Mouse (Mus musculus) gastrocnemius, adult 2 months (tissue): ENCODE measurements around the gene Chil1. TPM values are rescaled to one million over a fixed set of nuclear protein-coding genes. Genes with fewer than 3 reads are reported as not detected.

Experiments
- DNase-seq: peaks from one replicate; pipeline ENCODE4 v3.0.0; 2022
- H3K27ac ChIP-seq: fragments of 200-600 bp; 2 replicates; pipeline ENCODE4 v1.8.1; 2022; ENCODE audit warnings: mild to moderate bottlenecking
- H3K4me3 ChIP-seq: fragments of 200-600 bp; 2 replicates; pipeline ENCODE4 v1.8.1; 2022; ENCODE audit warnings: mild to moderate bottlenecking, moderate library complexity
- CTCF ChIP-seq: fragments of 200-600 bp; IDR thresholded peaks from 2 replicates; pipeline ENCODE4 v1.8.1; 2022; ENCODE audit warnings: antibody characterized with exemption, mild to moderate bottlenecking, moderate library complexity
- intact Hi-C: fragments of 180-260 bp; cut with DNase I; formaldehyde crosslinking; loops from one replicate; pipeline ENCODE4 v1.15.1; 2025
- total RNA-seq, 2 experiments: library from RNA; stranded (reverse); gene quantifications; 2 replicates each; pipeline ENCODE4 v1.2.3; 2021

Chil1 gene
- total RNA-seq, 2 experiments from 2014 or later, result 1.8 to 6.9 TPM

DNA sequence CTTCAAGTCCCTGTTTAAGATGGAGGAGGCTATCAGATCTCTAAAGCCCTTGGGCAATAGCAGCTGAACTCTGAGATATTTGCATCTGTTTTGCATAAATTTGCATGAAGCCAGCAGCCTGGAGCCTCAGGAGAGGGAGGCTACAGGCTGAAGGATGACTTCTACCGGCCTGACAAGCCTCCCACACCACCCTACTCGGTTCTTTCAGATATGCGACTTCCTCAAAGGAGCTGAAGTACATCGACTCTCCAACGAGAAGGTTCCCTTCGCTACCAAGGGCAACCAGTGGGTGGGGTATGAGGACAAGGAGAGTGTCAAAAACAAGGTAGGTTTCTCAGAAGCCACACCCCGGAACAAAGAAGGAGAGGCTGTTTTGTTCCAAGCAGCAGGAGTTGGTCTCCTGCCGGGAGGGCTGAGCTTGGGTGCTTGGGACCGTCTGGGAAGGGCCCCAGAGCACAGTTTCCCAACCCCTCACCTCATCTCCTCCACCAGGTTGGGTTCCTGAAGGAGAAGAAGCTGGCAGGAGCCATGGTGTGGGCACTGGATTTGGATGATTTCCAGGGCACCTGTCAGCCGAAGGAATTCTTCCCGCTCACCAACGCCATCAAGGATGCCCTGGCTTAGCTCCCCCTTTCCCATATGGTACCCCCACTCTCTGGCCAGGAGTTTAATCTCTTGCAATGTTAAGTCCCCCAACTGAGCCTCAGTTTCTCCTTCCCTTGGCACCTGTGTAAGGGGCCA is 7.2 kb downstream of the Chil1 start:
- DNase-seq, result no peak
- Histone ChIP-seq H3K4me3 (no peak overlapping the region), H3K27ac (peak overlapping the region; percentile 24; the same call in 1 of the 2 replicates)
- TF ChIP-seq CTCF, result no peak
- intact Hi-C loops, result no loop called here

DNA sequence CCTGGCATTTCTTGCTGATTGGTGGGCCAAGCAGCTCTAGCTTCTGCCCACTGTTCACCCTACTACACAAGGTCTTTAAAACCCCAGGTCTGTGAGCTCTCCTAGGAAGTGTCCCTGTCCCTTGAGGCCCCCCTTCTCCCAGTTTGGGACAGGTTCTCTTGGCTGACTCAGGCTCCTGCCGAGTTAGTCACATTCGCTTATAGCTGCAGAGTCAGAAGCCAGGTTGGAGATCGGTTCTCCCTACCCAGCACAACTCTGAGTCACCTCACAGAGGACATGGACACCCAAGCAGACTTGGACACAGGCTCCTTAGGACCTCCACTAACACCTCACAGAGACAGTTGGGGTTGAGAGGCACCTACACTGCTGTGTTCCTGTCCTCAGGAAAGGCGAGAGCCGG is 9.2 kb downstream of the Chil1 start:
- peak; percentile 67 for DNase-seq
- no peak overlapping the region for H3K4me3 ChIP-seq
- intact Hi-C loops, result no loop called here

DNA sequence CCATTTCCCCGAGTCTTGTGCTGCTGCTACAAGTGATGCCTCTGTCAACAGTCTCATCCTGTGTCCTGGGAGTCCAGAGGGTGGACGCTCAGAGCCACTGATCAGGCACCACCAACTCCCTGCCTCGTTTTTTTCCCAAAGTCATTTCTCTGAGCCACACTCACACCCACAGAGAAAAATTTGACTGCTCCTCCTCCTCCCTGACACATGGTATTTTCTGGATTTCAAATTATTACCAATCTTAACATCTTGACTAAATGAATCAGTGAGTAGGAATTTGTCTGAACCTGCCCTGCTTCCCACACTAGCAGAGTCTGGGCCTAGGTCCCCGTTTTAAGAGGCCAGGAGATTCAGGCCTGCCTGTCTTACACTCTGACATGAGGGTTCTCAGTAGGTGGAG is 10.0 kb downstream of the Chil1 start:
- no peak overlapping the region for H3K4me3 ChIP-seq
- intact Hi-C loops, result no loop called here
- DNase-seq, result no peak
- H3K27ac ChIP-seq, result peak overlapping the region; percentile 93
- no peak for TF ChIP-seq CTCF

More for the DNA sequence above, 9.2 kb downstream of the Chil1 start:
- no peak for TF ChIP-seq CTCF
- H3K27ac ChIP-seq, result peak overlapping the region; percentile 93

DNA sequence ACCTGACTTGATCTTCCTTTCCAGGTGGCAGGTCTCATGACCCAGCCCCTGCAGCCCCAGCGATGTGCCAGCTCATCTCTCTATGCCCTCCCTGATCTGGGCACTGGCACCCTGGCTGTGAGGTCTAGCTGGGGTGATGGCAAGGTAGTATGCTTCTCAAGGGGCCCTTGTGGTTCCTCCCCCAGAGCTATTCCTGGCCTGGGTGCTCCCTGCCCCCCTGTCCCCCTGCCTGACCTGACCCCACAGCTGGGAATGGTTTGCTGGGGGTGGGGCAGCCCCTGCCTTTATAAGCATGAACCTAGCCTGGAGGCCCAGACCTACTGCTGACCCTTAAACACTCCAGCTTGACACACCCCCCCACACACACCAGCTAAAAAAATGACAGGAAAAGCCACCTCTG is 11.2 kb downstream of the Chil1 start, which contains the start of gene Mybph:
Gene Mybph (plus strand): TSS at position 323 of the 400 bp plus-strand sequence.
- intact Hi-C loops, result no loop called here
- peak within 1 kb of the TSS; percentile 74 for H3K4me3 ChIP-seq
- DNase-seq, result peak; percentile 84
- TF ChIP-seq CTCF, result no peak
- peak within 1 kb of the TSS; percentile 93 for H3K27ac ChIP-seq

DNA sequence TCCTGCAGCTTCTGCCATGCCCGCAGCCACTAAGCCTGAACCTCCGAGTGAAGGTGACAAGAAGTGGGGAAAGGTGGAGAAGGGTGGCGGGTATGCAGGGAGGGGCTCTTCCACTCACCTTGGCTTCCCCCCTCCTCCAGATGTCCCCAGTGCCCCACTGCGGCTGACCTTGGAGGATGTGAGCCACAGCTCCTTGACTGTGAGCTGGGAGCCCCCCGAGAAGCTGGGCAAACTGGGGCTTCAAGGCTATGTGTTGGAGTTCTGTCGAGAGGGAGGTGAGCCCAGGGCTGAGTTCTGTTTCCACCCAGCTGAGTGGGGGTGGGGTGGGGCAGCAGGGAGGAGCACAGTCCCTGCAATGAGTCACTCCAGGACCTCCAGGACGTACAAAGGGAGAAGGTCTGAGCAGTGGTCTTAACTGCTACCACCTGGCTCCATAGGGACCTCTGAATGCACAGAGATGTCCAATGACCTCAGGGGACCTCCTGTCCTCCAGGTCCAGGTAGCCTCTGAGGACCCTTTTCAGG is 11.8 kb downstream of the Chil1 start:
- no peak for TF ChIP-seq CTCF
- Histone ChIP-seq H3K27ac (peak overlapping the region; percentile 93), H3K4me3 (peak overlapping the region; percentile 74)
- DNase-seq, result peak; percentile 62
- intact Hi-C loops, result no loop called here

DNA sequence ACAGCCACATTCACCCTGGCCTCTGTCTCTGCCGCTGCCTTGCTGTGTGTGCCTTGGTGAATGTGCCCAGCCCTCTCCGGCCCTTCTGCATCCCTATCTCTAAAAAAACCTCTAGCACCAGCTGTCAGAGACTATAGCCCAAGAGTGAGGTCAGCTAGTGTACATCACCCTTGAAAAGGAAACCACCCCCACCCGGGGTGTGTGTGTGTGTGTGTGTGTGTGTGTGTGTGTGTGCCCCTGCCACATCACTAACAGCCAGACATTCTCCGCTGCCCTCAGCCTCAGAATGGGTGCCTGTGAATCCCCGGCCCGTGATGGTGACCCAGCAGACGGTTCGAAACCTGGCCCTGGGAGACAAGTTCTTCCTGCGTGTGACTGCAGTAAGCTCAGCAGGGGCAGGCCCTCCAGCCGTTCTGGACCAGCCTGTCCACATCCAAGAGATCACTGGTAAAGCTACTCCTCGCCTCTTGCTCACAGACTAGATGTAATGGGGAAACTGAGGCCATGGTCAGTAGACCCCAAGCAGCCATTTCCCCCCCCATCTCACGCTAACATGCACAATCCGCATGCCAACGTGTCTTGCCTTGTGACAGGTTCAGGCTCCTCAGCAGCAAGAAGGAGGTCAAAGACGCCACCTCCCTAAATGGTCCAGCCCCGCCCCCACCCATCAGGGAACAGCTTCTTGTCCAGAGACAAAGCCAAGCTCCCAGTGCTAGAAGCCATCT is 12.5 kb downstream of the Chil1 start:
- intact Hi-C loops, result no loop called here
- peak overlapping the region; percentile 74 for H3K4me3 ChIP-seq
- DNase-seq, result peak; percentile 49
- no peak for TF ChIP-seq CTCF
- peak overlapping the region; percentile 93 for H3K27ac ChIP-seq

DNA sequence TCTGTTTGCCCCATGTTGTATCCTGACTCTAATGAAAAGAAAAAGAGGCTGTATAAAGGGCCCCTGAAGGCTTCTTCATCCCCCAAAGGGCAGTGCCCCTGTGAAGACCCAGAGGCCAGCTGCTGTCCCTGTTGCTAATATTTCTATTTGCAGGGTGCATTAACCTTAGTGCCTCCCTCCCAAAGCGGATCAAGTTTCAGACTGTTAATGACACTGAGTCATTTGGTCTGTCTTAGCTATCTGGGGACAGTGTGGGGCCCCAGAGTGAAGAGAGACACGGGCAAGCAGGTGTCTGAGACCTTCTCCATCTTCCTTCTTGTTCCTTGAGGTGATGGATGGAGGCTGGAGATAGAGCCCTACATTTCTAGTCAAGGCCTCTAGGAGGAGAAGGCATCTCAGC is 13.1 kb downstream of the Chil1 start:
- peak; percentile 52 for DNase-seq
- TF ChIP-seq CTCF, result no peak
- peak overlapping the region; percentile 74 for H3K4me3 ChIP-seq
- intact Hi-C loops, result no loop called here
- peak overlapping the region; percentile 93 for H3K27ac ChIP-seq

DNA sequence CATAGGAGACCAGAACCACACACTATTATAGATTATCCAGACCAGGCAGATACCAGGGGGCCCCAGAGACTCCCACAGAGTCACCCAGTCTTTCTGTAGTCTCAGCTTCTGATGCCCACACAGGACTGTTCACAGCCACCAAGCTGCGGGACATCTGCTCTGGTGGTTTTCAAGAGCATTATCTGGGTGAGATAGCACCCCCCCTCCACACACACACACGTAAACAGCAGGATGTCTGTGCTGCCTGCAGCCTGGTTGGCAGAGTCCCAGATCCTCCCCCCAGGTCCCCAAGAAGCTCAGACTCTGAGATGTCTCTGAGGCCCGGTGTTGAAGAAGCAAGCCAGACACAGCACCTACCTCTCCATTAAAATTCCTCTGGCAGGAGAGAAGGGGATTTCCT is 13.6 kb downstream of the Chil1 start:
- Histone ChIP-seq H3K27ac (peak overlapping the region; percentile 93), H3K4me3 (peak overlapping the region; percentile 74)
- intact Hi-C loops, result no loop called here
- TF ChIP-seq CTCF, result no peak
- peak; percentile 79 for DNase-seq

DNA sequence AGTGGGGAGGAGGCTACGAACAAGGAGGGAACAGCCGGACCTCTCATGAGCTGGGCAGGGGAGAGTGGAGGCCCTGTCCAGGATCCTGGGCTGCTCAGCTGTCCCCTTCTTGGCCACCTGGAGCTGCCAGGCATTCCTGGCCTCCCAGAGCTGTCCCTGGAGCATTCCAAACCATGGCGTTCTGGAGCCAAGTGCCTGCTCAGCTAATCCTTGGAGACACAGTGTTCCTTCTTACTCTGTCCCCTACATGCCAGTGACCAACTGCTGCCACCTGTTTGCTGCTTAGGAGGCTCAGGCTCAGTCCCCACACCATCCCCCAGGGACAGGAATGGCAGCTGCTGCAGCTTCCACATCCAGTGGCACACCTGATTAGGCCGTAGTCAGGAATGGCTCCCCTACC is 14.0 kb downstream of the Chil1 start:
- peak overlapping the region; percentile 74 for H3K4me3 ChIP-seq

DNA sequence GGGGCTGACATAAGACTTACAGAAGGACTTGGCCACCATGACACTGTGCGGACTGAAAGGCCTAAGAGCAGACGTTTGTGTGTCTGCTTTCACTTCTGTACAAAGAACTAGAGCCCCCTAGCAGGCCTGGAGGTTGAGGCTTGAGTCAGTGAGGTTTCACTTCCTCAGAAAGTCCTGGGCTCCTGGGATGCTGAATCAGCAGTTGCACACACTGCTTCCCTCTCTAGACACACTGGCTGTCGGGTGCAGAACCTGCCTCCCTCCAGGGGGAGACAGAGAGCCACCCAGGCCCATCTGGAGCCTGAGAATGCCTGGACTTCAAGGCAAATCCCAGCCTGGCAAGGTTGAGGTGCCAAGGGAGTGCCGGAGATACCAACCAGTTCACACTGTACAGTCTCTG is 14.4 kb downstream of the Chil1 start:
- peak overlapping the region; percentile 74 for H3K4me3 ChIP-seq
- intact Hi-C loops, result loop anchor here (1.0 to 2.0 kb wide), 3 partner anchors 48 to 134 kb away; no protein-coding TSS in a partner anchor
- peak overlapping the region; percentile 93 for H3K27ac ChIP-seq
- peak; percentile 94 for TF ChIP-seq CTCF
- peak; percentile 88 for DNase-seq

More for the DNA sequence above, 14.0 kb downstream of the Chil1 start:
- TF ChIP-seq CTCF, result no peak
- intact Hi-C loops, result loop anchor here (1.0 to 2.0 kb wide), 3 partner anchors 49 to 135 kb away; no protein-coding TSS in a partner anchor
- H3K27ac ChIP-seq, result peak overlapping the region; percentile 93
- peak; percentile 91 for DNase-seq

DNA sequence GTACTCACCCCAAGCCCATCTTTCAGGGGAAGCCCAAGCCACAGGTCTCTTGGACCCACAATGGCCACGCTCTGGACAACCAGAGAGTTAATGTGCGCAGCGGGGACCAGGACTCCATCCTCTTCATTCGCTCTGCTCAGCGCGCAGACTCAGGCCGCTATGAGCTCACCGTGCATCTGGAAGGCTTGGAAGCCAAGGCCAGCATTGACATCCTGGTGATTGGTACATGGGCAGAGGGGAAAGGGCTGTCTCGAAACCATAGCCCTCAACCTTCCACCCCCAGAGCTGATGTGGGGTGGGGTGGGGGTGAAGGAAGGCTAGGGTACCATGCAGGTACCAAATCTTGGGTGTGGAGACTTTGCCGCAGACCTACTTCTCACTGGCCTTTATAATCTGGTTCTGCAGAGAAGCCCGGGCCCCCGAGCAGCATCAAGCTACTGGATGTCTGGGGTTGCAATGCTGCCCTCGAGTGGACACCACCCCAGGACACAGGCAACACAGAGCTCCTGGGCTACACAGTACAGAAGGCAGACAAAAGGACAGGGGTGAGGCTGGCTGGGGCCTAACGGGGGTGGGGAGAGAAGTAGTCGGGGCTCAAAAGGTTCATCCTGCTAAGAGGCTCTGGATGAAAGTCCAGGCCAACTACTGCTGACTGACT is 15.5 kb downstream of the Chil1 start:
- intact Hi-C loops, result loop anchor here (2.0 kb wide), 2 partner anchors 47 to 133 kb away; no protein-coding TSS in a partner anchor
- no peak for TF ChIP-seq CTCF
- Histone ChIP-seq H3K27ac (peak overlapping the region; percentile 93), H3K4me3 (peak overlapping the region; percentile 74)
- no peak for DNase-seq

DNA sequence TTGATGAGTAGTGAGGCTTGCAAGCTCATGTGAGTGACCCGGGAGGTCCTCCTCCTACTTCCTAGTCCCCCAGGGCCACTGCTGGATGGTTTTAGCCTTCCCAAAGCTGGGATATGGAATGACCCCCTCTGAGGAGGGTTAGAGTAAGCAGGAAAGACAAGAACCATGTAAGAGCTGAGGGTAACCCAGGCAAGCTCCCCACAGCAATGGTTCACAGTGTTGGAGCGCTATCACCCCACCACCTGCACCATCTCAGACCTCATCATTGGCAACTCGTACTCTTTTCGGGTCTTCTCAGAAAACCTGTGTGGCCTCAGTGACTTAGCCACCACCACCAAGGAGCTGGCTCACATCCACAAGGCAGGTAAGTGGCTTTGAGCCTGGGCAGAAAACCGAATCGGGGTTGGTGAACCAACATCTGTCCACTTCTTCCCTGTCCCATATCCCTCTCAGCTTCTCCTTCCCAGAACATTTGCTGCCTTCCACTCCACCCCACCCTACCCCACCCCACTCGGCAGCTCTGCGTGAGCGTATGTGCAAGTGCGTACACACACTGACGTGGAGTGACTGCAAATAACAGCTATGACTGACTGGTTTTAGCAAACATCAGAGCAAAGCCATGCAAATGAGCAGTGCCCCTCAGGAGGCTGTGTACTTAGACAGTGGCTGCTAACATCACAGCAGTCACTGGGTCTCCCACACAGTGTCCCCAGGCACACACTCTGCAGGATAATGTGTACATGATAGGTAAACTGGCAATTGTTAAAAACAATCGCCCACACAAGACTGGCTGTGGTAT is 16.4 kb downstream of the Chil1 start:
- Histone ChIP-seq H3K27ac (peak overlapping the region; percentile 93), H3K4me3 (no peak overlapping the region)
- no peak for DNase-seq
- intact Hi-C loops, result no loop called here
- TF ChIP-seq CTCF, result no peak
